Mouse (Mus musculus): Measurements from ENCODE around the gene Ensa.

The Ensa gene

GRCm38 (mm10) chr3:95679551-95679950, 54.8 kb downstream of the Ensa start:
- no peak for DNase-seq (ENCODE audit: low spot score)

- DNase-seq (ENCODE audit: low spot score) = no peak
Measured at GRCm38 (mm10) chr3:95680673-95681072, 55.9 kb downstream of the Ensa start.

GRCm38 (mm10) chr3:95681365-95681764, 56.6 kb downstream of the Ensa start:
- no peak for DNase-seq (ENCODE audit: low spot score)
